ENCODE assay signal across 8 mouse cellular contexts in genomic region chr7:116444326-116444809, GRCm38 (mm10). TPM values are rescaled to one million over a fixed set of nuclear protein-coding genes. Genes with fewer than 3 reads are reported as not detected.
DNase-seq lines count a peak whose midpoint lies in the region; ATAC-seq lines count a peak whose summit lies in the region.

No protein-coding gene starts in this region.

- H3K27me3 ChIP-seq in heart, embryonic 13.5 days (replicated peaks): no peaks in the 10 kb centered on the region

- H3K27ac ChIP-seq in heart, embryonic 13.5 days (replicated peaks): peak overlapping the region; percentile 87
- H3K27ac ChIP-seq in macrophage: peak overlapping the region; percentile 75

- DNase-seq in gastrocnemius, adult 18-20 months (ENCODE audit: low spot score): peak; percentile 23
- no peak for DNase-seq in gastrocnemius, adult 8-10 months (ENCODE audit: low spot score in 2 of 2)
- peak; percentile 48 for DNase-seq in embryo, embryonic 10 days (ENCODE audit: low spot score)
- DNase-seq in kidney, postnatal 10 days: peak; percentile 42
- DNase-seq in frontal cortex, postnatal 25 days (ENCODE audit: low spot score in 2 of 2): no peak
- DNase-seq in layer of hippocampus, adult 11-12 months (ENCODE audit: low spot score): no peak

- no peaks in the 10 kb centered on the region for H3K36me3 ChIP-seq in heart, embryonic 13.5 days
- no peaks in the 10 kb centered on the region for H3K36me3 ChIP-seq in macrophage (ENCODE audit: inconsistent target)

- 0% methylated on average over 2 of the region's 2 CpGs for WGBS in heart, embryonic 13.5 days
- 15% methylated on average over 2 of the region's 2 CpGs for WGBS in macrophage (ENCODE audit: missing documents)

- H3K4me2 ChIP-seq in heart, embryonic 13.5 days: peak overlapping the region; percentile 77

- H3K9ac ChIP-seq in heart, embryonic 13.5 days: peak overlapping the region; percentile 82

- H3K79me2 ChIP-seq in macrophage (ENCODE audit: inconsistent target): peaks cover 35% of the 10 kb centered on the region

- H3K4me1 ChIP-seq in heart, embryonic 13.5 days: peaks cover 30% of the 10 kb centered on the region

- H3K4me3 ChIP-seq in heart, embryonic 13.5 days: peak overlapping the region; percentile 84
- H3K4me3 ChIP-seq in macrophage (ENCODE audit: inconsistent target): peak overlapping the region; percentile 64

- H3K9me3 ChIP-seq in heart, embryonic 13.5 days: no peaks in the 10 kb centered on the region

- ATAC-seq in heart, embryonic 13.5 days (ENCODE audit: extremely low read depth, insufficient number of reproducible peaks, low FRiP score, low TSS enrichment): no peak

RNA-seq across cellular contexts. Expression of gene Pik3c2a, which starts 1.1 kb away (rescaled TPM):
- total RNA-seq in gastrocnemius, adult 18-20 months (2021): 1 to 10 TPM; 7.4 to 8.4 TPM
- total RNA-seq in gastrocnemius, adult 8-10 months (2022): 1 to 10 TPM; 3.9 to 7.0 (median 5.7) TPM
- polyA plus RNA-seq in heart, embryonic 13.5 days (2015; fragmentation: Nextera tagmentation; extraction: Ambion mirVana): 14.1 and 14.4 TPM in 2 replicates
- total RNA-seq in macrophage (2018; cell fraction: chromatin; rRNA removed): 100 to 1,000 TPM in 22 of 26 experiments, 10 to 100 TPM in 4; 72.7 to 206 (median 140) TPM
- total RNA-seq in macrophage (2018; cell fraction: cytosol; rRNA removed): 10 to 100 TPM; 15.9 to 40.1 (median 25.7) TPM
- 100 to 1,000 TPM in 7 of 26 experiments, 10 to 100 TPM in 19; 56.0 to 141 (median 72.0) TPM for total RNA-seq in macrophage (2018; cell fraction: nucleus; rRNA removed)
- polyA plus RNA-seq in macrophage (2018): 22.0 to 27.0 TPM (median 25.2 TPM) in 3 replicates

RNA-seq across cellular contexts. Expression of gene Nucb2, which starts 59.8 kb away (rescaled TPM):
- total RNA-seq in gastrocnemius, adult 18-20 months (2021): 1 to 10 TPM; 3.0 to 4.5 TPM
- total RNA-seq in gastrocnemius, adult 8-10 months (2022): 1 to 10 TPM; 1.3 to 5.3 (median 2.6) TPM
- polyA plus RNA-seq in heart, embryonic 13.5 days (2015; fragmentation: Nextera tagmentation; extraction: Ambion mirVana): 6.5 and 7.7 TPM in 2 replicates
- 10 to 100 TPM in 18 of 26 experiments, 1 to 10 TPM in 8; 1.5 to 29.3 (median 14.1) TPM for total RNA-seq in macrophage (2018; cell fraction: chromatin; rRNA removed)
- 10 to 100 TPM; 23.6 to 41.0 (median 33.7) TPM for total RNA-seq in macrophage (2018; cell fraction: cytosol; rRNA removed)
- 10 to 100 TPM in 25 of 26 experiments, 1 to 10 TPM in 1; 9.0 to 48.3 (median 27.3) TPM for total RNA-seq in macrophage (2018; cell fraction: nucleus; rRNA removed)
- 42.3 to 121 TPM (median 46.5 TPM) in 3 replicates for polyA plus RNA-seq in macrophage (2018)

Comparison
In these comparisons a context has a peak if more than half of its experiments do, and no peak if none do; other contexts are left out.
1. DNase-seq: peak in gastrocnemius, adult 18-20 months (single experiment), embryo, embryonic 10 days (single experiment) and kidney, postnatal 10 days (single experiment); none in gastrocnemius, adult 8-10 months (0 of 2), frontal cortex, postnatal 25 days (0 of 2) and layer of hippocampus, adult 11-12 months (single experiment).